Mouse (Mus musculus): ENCODE results near the gene Zwint. TPM values are rescaled to one million over a fixed set of nuclear protein-coding genes. Genes with fewer than 3 reads are reported as not detected.

The Zwint gene
- 85.2 to 98.5 TPM (median 91.8 TPM) in 4 replicates for total RNA-seq (2023; ENCODE audit: inconsistent age)

GRCm38 (mm10) chr10:72654270-72655016 lies at the start of gene Zwint:
Zwint (plus strand) TSS chr10:72654845.

All from B cell, adult (primary cell).